Mouse (Mus musculus): ENCODE data around the gene Arpp21. TPM values are rescaled to one million over a fixed set of nuclear protein-coding genes. Genes with fewer than 3 reads are reported as not detected.

Gene Arpp21
- total and polyA plus RNA-seq, 3 experiments: 0.71 TPM; not detected in 2

- no peak for ATAC-seq (ENCODE audit: extremely low read depth, insufficient number of reproducible peaks, low FRiP score, poor library complexity, severe bottlenecking)
- no peak for TF ChIP-seq GATA1 (IDR thresholded peaks at IDR 0.05; ENCODE audit: borderline replicate concordance, low read length)
- no peak for TF ChIP-seq GATA2 (IDR thresholded peaks at IDR 0.05; ENCODE audit: borderline replicate concordance, low read depth, low read length)
- no peak for TF ChIP-seq TAL1 (conservative IDR thresholded peaks at IDR 0.05; ENCODE audit: low read depth, low read length)
- no peak for TF ChIP-seq CTCF (IDR thresholded peaks at IDR 0.05; ENCODE audit: low read depth, low read length)
- TF ChIP-seq POLR2AphosphoS5 (IDR thresholded peaks at IDR 0.05; ENCODE audit: insufficient replicate concordance, low read depth, low read length): no peak
- no peaks in the 10 kb centered on the region for H3K4me1 ChIP-seq (ENCODE audit: insufficient read depth, low read depth, low read length)
- H3K27me3 ChIP-seq (ENCODE audit: insufficient read depth, low read length): no peaks in the 10 kb centered on the region
- H3K4me3 ChIP-seq (ENCODE audit: low read depth, low read length): no peak overlapping the region
- H3K9me3 ChIP-seq (replicated peaks): peaks cover 34% of the 10 kb centered on the region
- H3K36me3 ChIP-seq (replicated peaks): no peaks in the 10 kb centered on the region
- DNase-seq (ENCODE audit: low spot score): no peak
Measured at GRCm38 (mm10) chr9:112233822-112234504, 1.8 kb downstream of the Arpp21 start.

- no peak overlapping the region for H3K4me3 ChIP-seq (ENCODE audit: low read depth, low read length)
- TF ChIP-seq POLR2AphosphoS5 (IDR thresholded peaks at IDR 0.05; ENCODE audit: insufficient replicate concordance, low read depth, low read length): no peak
- no peak for TF ChIP-seq GATA2 (IDR thresholded peaks at IDR 0.05; ENCODE audit: borderline replicate concordance, low read depth, low read length)
- no peak for TF ChIP-seq CTCF (IDR thresholded peaks at IDR 0.05; ENCODE audit: low read depth, low read length)
- DNase-seq (ENCODE audit: low spot score) (no peak), ATAC-seq (ENCODE audit: extremely low read depth, insufficient number of reproducible peaks, low FRiP score, poor library complexity, severe bottlenecking) (no peak)
- peaks cover 28% of the 10 kb centered on the region for H3K9me3 ChIP-seq (replicated peaks)
- H3K36me3 ChIP-seq (replicated peaks): no peaks in the 10 kb centered on the region
- H3K4me1 ChIP-seq (ENCODE audit: insufficient read depth, low read depth, low read length): no peaks in the 10 kb centered on the region
- no peaks in the 10 kb centered on the region for H3K27me3 ChIP-seq (ENCODE audit: insufficient read depth, low read length)
Measured at GRCm38 (mm10) chr9:112233378-112233777, 2.4 kb downstream of the Arpp21 start.

GRCm38 (mm10) chr9:112231935-112232575 is 3.7 kb downstream of the Arpp21 start:
- Histone ChIP-seq H3K27me3 (ENCODE audit: insufficient read depth, low read length) (no peaks in the 10 kb centered on the region), H3K36me3 (replicated peaks) (no peaks in the 10 kb centered on the region), H3K4me3 (ENCODE audit: low read depth, low read length) (no peak overlapping the region), H3K9me3 (replicated peaks) (peaks cover 25% of the 10 kb centered on the region), H3K4me1 (ENCODE audit: insufficient read depth, low read depth, low read length) (no peaks in the 10 kb centered on the region)
- DNase-seq (ENCODE audit: low spot score): no peak
- TF ChIP-seq GATA2 (IDR thresholded peaks at IDR 0.05; ENCODE audit: borderline replicate concordance, low read depth, low read length) (no peak), TAL1 (conservative IDR thresholded peaks at IDR 0.05; ENCODE audit: low read depth, low read length) (no peak), GATA1 (IDR thresholded peaks at IDR 0.05; ENCODE audit: borderline replicate concordance, low read length) (no peak), CTCF (IDR thresholded peaks at IDR 0.05; ENCODE audit: low read depth, low read length) (no peak), POLR2AphosphoS5 (IDR thresholded peaks at IDR 0.05; ENCODE audit: insufficient replicate concordance, low read depth, low read length) (no peak)
- ATAC-seq (ENCODE audit: extremely low read depth, insufficient number of reproducible peaks, low FRiP score, poor library complexity, severe bottlenecking): no peak

DNA sequence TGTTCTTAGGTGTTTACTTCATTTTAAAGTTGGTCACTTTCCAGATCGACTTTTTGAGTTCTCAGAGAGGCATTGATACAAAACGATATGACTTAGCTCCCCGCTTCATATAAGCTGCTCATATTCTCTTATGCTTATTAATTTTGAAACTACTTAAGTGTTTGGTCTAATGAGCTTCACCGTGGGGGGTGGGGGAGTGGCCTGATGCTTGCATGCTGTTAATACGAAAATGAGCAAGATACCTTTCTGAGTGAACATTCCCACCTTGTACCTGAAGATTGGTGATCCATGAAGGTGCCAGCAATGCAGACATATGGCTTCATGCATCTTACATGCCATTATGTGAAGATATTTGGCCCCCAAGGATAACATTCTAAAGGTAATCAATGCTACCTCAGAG is 4.4 kb downstream of the Arpp21 start:
- no peak overlapping the region for H3K4me3 ChIP-seq (ENCODE audit: low read depth, low read length)
- H3K9me3 ChIP-seq (replicated peaks): peaks cover 25% of the 10 kb centered on the region
- TF ChIP-seq POLR2AphosphoS5 (IDR thresholded peaks at IDR 0.05; ENCODE audit: insufficient replicate concordance, low read depth, low read length) (no peak), TAL1 (conservative IDR thresholded peaks at IDR 0.05; ENCODE audit: low read depth, low read length) (no peak), CTCF (IDR thresholded peaks at IDR 0.05; ENCODE audit: low read depth, low read length) (no peak), GATA1 (IDR thresholded peaks at IDR 0.05; ENCODE audit: borderline replicate concordance, low read length) (no peak), GATA2 (IDR thresholded peaks at IDR 0.05; ENCODE audit: borderline replicate concordance, low read depth, low read length) (no peak)
- DNase-seq (ENCODE audit: low spot score) (no peak), ATAC-seq (ENCODE audit: extremely low read depth, insufficient number of reproducible peaks, low FRiP score, poor library complexity, severe bottlenecking) (no peak)
- no peaks in the 10 kb centered on the region for H3K4me1 ChIP-seq (ENCODE audit: insufficient read depth, low read depth, low read length)
- no peaks in the 10 kb centered on the region for H3K36me3 ChIP-seq (replicated peaks)
- H3K27me3 ChIP-seq (ENCODE audit: insufficient read depth, low read length): no peaks in the 10 kb centered on the region

DNA sequence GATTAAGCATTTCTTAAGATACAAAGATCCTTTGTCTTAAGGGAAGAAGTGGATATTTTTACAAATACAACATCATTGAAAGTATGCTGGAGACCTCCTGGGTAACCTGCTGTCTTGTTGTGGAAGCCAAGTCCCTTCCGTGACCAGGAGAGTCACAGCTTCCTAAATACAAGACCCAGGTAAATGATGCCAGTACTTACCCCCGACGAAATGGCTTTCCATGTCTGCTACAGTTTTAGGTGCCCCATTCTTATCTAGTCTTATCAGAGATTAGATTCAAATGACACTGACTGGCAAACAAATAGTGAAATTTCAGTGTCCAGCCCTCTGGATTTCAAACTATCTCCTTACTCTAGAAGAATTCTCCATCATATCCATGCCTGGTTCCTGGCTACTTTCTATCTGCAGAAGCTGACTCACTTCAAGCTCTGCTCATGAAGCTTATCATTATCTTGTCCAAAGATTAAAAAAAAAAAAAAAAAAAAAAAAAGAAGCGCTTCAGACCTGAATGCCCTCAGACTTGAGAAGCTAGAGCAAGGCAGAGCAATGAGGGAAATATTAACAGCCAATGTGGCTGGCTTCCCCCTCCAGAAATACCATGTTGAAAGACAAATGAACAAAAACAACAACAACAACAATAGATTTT is 4.9 kb downstream of the Arpp21 start:
- Histone ChIP-seq H3K27me3 (ENCODE audit: insufficient read depth, low read length) (no peaks in the 10 kb centered on the region), H3K4me3 (ENCODE audit: low read depth, low read length) (no peak overlapping the region), H3K4me1 (ENCODE audit: insufficient read depth, low read depth, low read length) (no peaks in the 10 kb centered on the region), H3K9me3 (replicated peaks) (peaks cover 22% of the 10 kb centered on the region), H3K36me3 (replicated peaks) (no peaks in the 10 kb centered on the region)
- TF ChIP-seq TAL1 (conservative IDR thresholded peaks at IDR 0.05; ENCODE audit: low read depth, low read length) (no peak), CTCF (IDR thresholded peaks at IDR 0.05; ENCODE audit: low read depth, low read length) (no peak), GATA2 (IDR thresholded peaks at IDR 0.05; ENCODE audit: borderline replicate concordance, low read depth, low read length) (no peak), POLR2AphosphoS5 (IDR thresholded peaks at IDR 0.05; ENCODE audit: insufficient replicate concordance, low read depth, low read length) (no peak), GATA1 (IDR thresholded peaks at IDR 0.05; ENCODE audit: borderline replicate concordance, low read length) (no peak)
- ATAC-seq (ENCODE audit: extremely low read depth, insufficient number of reproducible peaks, low FRiP score, poor library complexity, severe bottlenecking): no peak
- no peak for DNase-seq (ENCODE audit: low spot score)

GRCm38 (mm10) chr9:112228470-112228869 is 7.3 kb downstream of the Arpp21 start:
- ATAC-seq (ENCODE audit: extremely low read depth, insufficient number of reproducible peaks, low FRiP score, poor library complexity, severe bottlenecking) (no peak), DNase-seq (ENCODE audit: low spot score) (no peak)
- no peaks in the 10 kb centered on the region for H3K36me3 ChIP-seq (replicated peaks)
- H3K4me1 ChIP-seq (ENCODE audit: insufficient read depth, low read depth, low read length): no peaks in the 10 kb centered on the region
- H3K9me3 ChIP-seq (replicated peaks): peaks cover 11% of the 10 kb centered on the region
- no peak for TF ChIP-seq GATA2 (IDR thresholded peaks at IDR 0.05; ENCODE audit: borderline replicate concordance, low read depth, low read length)
- TF ChIP-seq POLR2AphosphoS5 (IDR thresholded peaks at IDR 0.05; ENCODE audit: insufficient replicate concordance, low read depth, low read length): no peak
- TF ChIP-seq CTCF (IDR thresholded peaks at IDR 0.05; ENCODE audit: low read depth, low read length): no peak
- TF ChIP-seq GATA1 (IDR thresholded peaks at IDR 0.05; ENCODE audit: borderline replicate concordance, low read length): no peak
- TF ChIP-seq TAL1 (conservative IDR thresholded peaks at IDR 0.05; ENCODE audit: low read depth, low read length): no peak
- H3K4me3 ChIP-seq (ENCODE audit: low read depth, low read length): no peak overlapping the region
- no peaks in the 10 kb centered on the region for H3K27me3 ChIP-seq (ENCODE audit: insufficient read depth, low read length)

All from G1E (cell line).